Mouse (Mus musculus) embryonic stem cell, embryonic (primary cell): ENCODE results near the gene Plk5.

Source experiments
- CTCF ChIA-PET, 4 experiments: fragments of 300-600 bp in 2 of 4; fragments of 350-600 bp in 2 of 4; sonication (Branson Sonifier 250); formaldehyde crosslinking; loops; one replicate each; lab custom pipeline; 2022; ENCODE audit warnings: inconsistent platforms in 2 of 4; lab: Charles Lee
- POLR2A ChIA-PET, 4 experiments: fragments of 300-600 bp in 2 of 4; fragments of 350-600 bp in 2 of 4; sonication (Branson Sonifier 250); formaldehyde crosslinking; loops; one replicate each; lab custom pipeline; 2022; ENCODE audit warnings: antibody characterized with exemption in 4 of 4, inconsistent platforms in 1 of 4; lab: Charles Lee

Plk5 gene

DNA sequence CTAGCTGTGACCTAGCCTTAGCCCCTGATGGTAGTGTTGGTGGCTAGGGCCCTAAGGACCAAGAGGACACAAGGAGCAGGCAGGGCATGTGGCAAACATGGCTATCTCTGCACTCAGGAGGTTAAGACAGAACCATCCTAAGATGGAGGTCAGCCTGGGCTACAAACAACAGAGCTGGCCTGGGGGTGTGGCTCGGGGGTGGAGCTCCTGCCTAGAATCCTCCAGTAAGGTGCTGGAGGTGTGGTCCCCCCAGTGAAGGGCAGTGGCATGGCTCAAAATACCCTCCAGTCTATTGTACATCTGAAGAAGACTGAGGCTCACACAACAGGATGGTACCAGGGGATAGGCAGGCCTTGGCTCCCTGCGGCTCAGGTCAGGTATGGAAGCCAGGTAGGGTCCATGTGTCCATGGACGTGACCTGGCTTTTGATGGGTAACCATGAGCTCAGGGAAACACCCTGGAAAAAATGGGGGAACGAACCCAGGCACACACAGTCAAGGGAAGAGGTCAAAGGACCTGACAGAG is 27.9 kb downstream of the Plk5 start:
- ChIA-PET CTCF (interaction anchor here in 3 of 4 experiments (0.6 to 4.1 kb wide), 18 partner anchors 7 to 155 kb away, joined by 3 to 41 read pairs (median 4); partner anchors contain the start of gene Atp8b3 (in 1 of the 3)), POLR2A (interaction anchor here in 3 of 4 experiments (0.6 to 7.6 kb wide), 19 partner anchors 9 to 292 kb away, joined by 3 to 87 read pairs (median 6); partner anchors contain the start of genes Mbd3 (in 2 of the 3), Apc2 (in 1 of the 3), Plk5 (in 1 of the 3) and Rexo1 (in 1 of the 3))

- POLR2A ChIA-PET: interaction anchor here (0.6 to 7.6 kb wide), 26 partner anchors 9 to 292 kb away, joined by 3 to 87 read pairs (median 6); partner anchors contain the start of genes Mbd3 (in 3 of the 4), Rps15 (in 2 of the 4), Apc2 (in 1 of the 4) and Atp8b3 (in 1 of the 4)
- CTCF ChIA-PET: interaction anchor here (0.7 to 4.1 kb wide), 16 partner anchors 8 to 125 kb away, joined by 3 to 41 read pairs (median 4); no protein-coding TSS in a partner anchor
Observed at GRCm38 (mm10) chr10:80384709-80385108, 28.4 kb downstream of the Plk5 start.

- ChIA-PET CTCF (interaction anchor here (0.5 to 4.1 kb wide), 21 partner anchors 8 to 192 kb away, joined by 3 to 41 read pairs (median 4); no protein-coding TSS in a partner anchor), POLR2A (interaction anchor here (0.7 to 7.6 kb wide), 43 partner anchors 9 to 291 kb away, joined by 3 to 87 read pairs (median 6); partner anchors contain the start of genes Mbd3 (in 3 of the 4), Rps15 (in 3 of the 4), Rexo1 (in 2 of the 4) and Uqcr11 (in 2 of the 4))
Observed at GRCm38 (mm10) chr10:80385310-80385709, 29.1 kb downstream of the Plk5 start.

GRCm38 (mm10) chr10:80385811-80386734 is 29.8 kb downstream of the Plk5 start:
- ChIA-PET POLR2A (interaction anchor here (0.6 to 7.6 kb wide), 50 partner anchors 8 to 784 kb away, joined by 3 to 87 read pairs (median 4); partner anchors contain the start of genes Mbd3 (in 3 of the 4), Rexo1 (in 2 of the 4), Rps15 (in 2 of the 4) and Atp8b3 (in 1 of the 4)), CTCF (interaction anchor here in 3 of 4 experiments (0.6 to 4.1 kb wide), 26 partner anchors 8 to 543 kb away, joined by 3 to 41 read pairs (median 4); no protein-coding TSS in a partner anchor)

DNA sequence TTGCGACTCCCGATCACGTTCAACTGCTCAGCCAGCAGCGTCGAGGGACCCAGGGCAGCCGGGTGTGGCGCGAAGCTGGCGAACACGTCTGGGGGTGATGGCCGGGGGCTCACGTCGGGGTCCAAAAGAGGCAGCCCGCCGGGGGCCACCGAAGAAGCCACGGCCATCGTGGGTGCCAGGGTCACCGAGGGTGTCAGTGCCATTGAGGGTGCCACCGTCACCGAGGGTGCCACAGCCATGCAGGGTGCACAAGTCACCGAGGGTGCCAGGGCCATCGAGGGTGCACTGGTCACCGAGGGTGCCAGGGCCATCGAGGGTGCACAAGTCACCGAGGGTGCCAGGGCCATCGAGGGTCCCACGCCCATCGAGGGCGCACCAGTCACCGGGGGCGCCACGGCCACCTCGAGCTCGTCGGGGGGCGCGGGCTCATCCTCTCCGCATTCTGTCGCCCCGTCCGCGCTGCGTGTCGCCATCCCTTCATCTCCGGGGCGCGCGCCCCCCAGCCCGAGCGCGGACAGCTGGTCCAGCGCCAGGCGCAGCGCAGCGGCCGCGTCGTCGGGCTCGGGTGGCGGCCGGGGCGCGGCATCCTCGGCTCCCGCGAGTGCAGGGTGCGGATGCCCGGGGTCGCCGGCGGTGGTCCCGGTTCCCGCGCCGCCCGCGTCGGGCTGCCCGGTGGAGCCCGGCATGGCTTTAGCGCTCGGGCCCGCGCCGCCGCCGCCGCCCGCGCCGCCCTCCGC is 30.6 kb downstream of the Plk5 start:
- ChIA-PET CTCF (interaction anchor here (0.6 to 4.1 kb wide), 19 partner anchors 9 to 288 kb away, joined by 3 to 41 read pairs (median 3); no protein-coding TSS in a partner anchor), POLR2A (interaction anchor here (0.6 to 7.6 kb wide), 30 partner anchors 8 to 329 kb away, joined by 3 to 87 read pairs (median 5); partner anchors contain the start of genes Mbd3 (in 3 of the 4), Pcsk4 (in 1 of the 4), Reep6 (in 1 of the 4) and Rps15 (in 1 of the 4))

DNA sequence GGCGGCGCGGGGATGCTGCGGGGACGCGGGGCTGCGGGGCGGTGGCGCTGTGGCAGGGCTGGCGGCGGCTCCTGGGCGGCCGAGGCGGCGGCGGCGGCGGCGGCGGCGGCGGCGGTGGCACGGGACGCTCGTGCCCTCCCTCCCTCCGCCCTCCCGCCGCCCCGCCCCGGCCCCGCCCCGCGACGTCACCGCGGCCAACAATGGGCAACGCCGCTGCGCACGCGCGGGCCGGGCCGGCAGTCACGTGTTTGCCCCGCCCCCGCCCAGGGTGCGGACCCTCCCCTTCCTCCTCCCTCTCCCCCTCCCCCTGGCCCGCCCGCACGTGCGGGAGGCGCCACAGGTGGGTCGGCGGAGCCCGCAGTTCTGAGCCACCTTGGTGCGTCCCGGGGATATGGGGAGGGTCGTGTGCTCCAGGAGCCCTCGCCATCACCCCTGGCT is 31.3 kb downstream of the Plk5 start, which contains the start of gene Mex3d:
Gene Mex3d, minus strand, starts transcription at position 138 of the 438 bp plus-strand sequence.
- POLR2A ChIA-PET: interaction anchor here in 3 of 4 experiments (0.7 to 7.6 kb wide), 15 partner anchors 9 to 289 kb away, joined by 3 to 87 read pairs (median 5); partner anchors contain the start of genes Mbd3 (in 2 of the 3) and Dazap1 (in 1 of the 3)
- CTCF ChIA-PET: interaction anchor here (0.6 to 3.2 kb wide), 5 partner anchors 11 to 288 kb away, joined by 3 to 16 read pairs (median 3); no protein-coding TSS in a partner anchor

- POLR2A ChIA-PET: interaction anchor here in 3 of 4 experiments (1.0 to 7.6 kb wide), 13 partner anchors 8 to 221 kb away, joined by 3 to 87 read pairs (median 5); partner anchors contain the start of genes Mbd3 (in 2 of the 3), Dazap1 (in 1 of the 3), Pcsk4 (in 1 of the 3) and Reep6 (in 1 of the 3)
Observed at GRCm38 (mm10) chr10:80388731-80389130, 32.5 kb downstream of the Plk5 start.

DNA sequence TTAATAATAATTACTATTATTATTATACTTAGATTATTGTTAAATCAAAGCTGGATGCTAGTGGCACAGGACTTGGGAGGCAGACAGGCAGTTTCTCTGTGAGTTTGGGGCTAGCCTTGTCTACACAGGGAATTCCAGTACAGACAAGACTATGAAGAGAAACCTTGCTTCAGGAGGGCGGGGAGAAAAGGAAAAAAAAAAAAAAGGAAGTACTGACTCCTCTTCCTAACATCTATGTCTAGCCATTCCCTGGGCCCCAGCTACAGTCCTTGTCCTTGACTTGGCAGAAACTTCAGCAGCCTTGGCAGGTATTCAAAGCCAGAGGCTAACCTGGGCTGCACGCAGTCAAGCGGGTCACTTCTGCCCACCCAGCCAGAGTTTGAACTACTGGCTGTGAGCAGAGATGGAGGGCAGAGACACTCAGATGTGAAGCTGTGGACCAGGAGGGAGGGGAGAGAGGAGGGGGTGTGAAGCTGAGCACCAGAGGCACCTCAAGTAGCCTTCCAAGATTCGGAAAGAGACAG is 33.0 kb downstream of the Plk5 start:
- POLR2A ChIA-PET: interaction anchor here (0.5 to 7.6 kb wide), 11 partner anchors 9 to 439 kb away, joined by 3 to 87 read pairs (median 5); partner anchors contain the start of genes Mbd3 (in 2 of the 4), Pcsk4 (in 1 of the 4), Reep6 (in 1 of the 4) and Rexo1 (in 1 of the 4)
- CTCF ChIA-PET: interaction anchor here in 2 of 4 experiments (0.6 to 1.7 kb wide), 3 partner anchors 14 to 502 kb away, joined by 3 to 7 read pairs (median 6); partner anchors contain the start of gene Apc2 (in 1 of the 2)

More at GRCm38 (mm10) chr10:80388731-80389130, 32.5 kb downstream of the Plk5 start:
- CTCF ChIA-PET: interaction anchor here in 1 of 4 experiments (0.6 to 1.7 kb wide), 4 partner anchors 10 to 501 kb away, joined by 3 to 7 read pairs (median 4); no protein-coding TSS in a partner anchor

DNA sequence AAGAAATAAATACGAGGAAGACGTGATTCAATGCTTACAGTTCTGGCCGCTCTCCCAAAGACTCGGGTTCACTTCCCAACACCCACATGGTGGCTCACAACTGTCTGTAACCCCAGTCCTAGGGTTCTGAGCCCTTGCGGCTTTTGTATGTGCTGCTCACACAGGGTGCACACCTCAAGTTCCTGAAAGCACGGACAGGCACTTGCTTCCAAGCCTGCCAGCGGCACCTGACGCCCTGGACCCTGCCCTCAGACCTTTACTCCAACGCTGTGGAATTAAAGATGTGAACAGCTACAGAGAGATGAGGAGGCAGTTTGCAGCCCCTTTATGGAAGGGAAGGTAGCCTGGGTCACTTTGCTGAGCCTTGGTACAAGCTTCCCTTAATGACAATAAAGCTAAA is 34.4 kb downstream of the Plk5 start:
- ChIA-PET CTCF (interaction anchor here in 1 of 4 experiments (0.7 kb wide), 1 partner anchor 13 kb away, joined by 3 read pairs; no protein-coding TSS in a partner anchor), POLR2A (interaction anchor here in 2 of 4 experiments (0.5 to 1.4 kb wide), 5 partner anchors 9 to 123 kb away, joined by 3 to 5 read pairs (median 3); partner anchors contain the start of gene Mbd3 (in 1 of the 2))

DNA sequence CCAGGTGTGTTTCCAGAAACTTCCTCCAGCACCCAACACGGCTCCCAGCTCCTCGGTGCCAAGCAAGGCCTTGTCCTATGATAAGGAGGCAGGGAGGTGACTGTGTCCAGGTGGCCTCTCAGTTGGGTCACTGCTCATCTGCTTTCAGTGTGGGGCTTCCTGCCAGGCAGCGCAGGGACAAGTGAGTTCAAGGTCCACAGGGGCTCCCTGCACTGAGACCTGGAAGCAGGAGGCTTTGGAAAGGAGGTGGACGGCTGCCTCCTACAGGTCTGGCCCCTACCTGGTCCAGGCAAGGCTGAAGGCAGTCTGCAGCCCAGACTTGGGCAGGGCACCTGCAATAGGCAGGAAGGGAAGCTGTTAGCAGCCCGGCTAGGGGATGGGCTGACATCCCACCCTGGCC is 36.4 kb downstream of the Plk5 start:
- ChIA-PET POLR2A (interaction anchor here in 3 of 4 experiments (0.7 to 2.6 kb wide), 10 partner anchors 11 to 552 kb away, joined by 3 to 7 read pairs (median 3); partner anchors contain the start of genes 1600002K03Rik (in 1 of the 3), Abhd17a (in 1 of the 3), Rexo1 (in 1 of the 3) and Uqcr11 (in 1 of the 3)), CTCF (interaction anchor here in 2 of 4 experiments (0.8 to 2.6 kb wide), 8 partner anchors 8 to 174 kb away, joined by 3 to 11 read pairs (median 4); no protein-coding TSS in a partner anchor)

DNA sequence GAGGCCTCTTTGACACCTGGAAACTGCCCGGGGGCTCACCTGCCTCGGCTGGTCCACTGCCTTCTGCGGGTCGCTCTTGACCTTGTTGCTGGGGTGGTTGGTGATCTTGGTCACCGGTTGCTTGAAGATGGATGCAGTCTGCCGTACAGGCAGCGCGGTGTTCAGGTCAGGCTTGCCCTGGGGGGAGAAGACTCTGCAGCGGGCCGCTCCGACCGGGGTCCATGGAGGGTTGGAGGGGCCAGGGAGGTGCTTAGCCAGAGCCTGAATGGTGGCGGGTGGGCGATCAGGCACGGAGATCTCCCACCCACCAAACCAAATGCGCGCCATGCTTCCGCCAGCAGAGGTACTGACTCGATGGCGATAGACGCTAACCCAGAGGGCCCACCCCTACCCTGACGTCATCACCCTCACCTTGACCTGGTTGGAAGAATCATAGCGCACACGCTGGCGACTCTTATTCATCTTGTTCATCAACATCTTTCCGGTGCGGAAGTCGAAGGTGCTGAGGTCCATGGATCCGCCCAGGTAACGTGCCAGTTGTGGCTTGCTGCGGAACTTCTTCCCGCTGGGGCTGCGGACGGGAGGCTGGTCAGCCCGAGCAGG is 38.9 kb downstream of the Plk5 start:
- ChIA-PET CTCF (interaction anchor here in 3 of 4 experiments (0.6 to 2.4 kb wide), 7 partner anchors 11 to 111 kb away, joined by 3 to 6 read pairs (median 4); no protein-coding TSS in a partner anchor), POLR2A (interaction anchor here in 3 of 4 experiments (0.6 to 7.2 kb wide), 8 partner anchors 8 to 281 kb away, joined by 3 to 87 read pairs (median 3); partner anchors contain the start of genes Mex3d (in 1 of the 3) and Rexo1 (in 1 of the 3))

- ChIA-PET CTCF (interaction anchor here in 2 of 4 experiments (0.8 to 2.4 kb wide), 4 partner anchors 12 to 160 kb away, joined by 3 to 6 read pairs (median 4); no protein-coding TSS in a partner anchor), POLR2A (interaction anchor here (0.5 to 7.2 kb wide), 31 partner anchors 8 to 280 kb away, joined by 3 to 87 read pairs (median 4); partner anchors contain the start of genes Mex3d (in 2 of the 4), Pcsk4 (in 2 of the 4), Reep6 (in 2 of the 4) and Rps15 (in 2 of the 4))
Observed at GRCm38 (mm10) chr10:80396822-80397523, 40.7 kb downstream of the Plk5 start.

DNA sequence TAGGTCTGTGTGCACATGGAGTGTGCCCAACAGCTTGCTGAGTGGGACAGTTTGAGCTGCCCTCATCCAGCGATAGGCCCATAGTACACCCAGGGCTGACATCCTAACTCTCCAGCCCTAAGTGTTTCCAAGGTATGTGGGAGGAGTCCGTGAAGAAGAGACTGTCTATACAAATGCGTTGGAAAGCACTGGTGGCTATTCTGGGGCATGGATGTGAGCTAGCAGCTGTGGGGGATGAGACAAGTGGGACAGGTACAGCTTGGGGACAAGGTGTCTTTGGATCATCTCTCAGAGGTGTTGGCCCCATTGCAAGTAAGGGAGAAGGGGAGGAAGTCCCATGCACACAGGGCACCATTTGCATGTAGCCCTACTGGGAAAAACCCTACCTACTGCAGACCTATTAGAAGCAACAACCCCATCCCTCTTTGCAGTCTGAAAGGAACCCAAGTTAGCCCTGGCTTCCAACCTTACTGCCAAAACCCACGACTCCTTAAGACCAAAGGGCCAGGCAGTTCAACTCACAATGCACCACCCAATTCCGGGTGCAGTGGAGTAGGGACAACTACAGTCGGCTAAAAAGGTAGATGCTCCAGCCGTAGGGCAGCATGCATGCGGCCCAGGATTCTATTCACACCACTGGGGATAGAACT is 41.4 kb downstream of the Plk5 start:
- CTCF ChIA-PET: interaction anchor here in 3 of 4 experiments (0.7 to 2.4 kb wide), 4 partner anchors 13 to 108 kb away, joined by 3 to 6 read pairs (median 4); no protein-coding TSS in a partner anchor

More for the DNA sequence above, 41.4 kb downstream of the Plk5 start:
- POLR2A ChIA-PET: interaction anchor here (0.5 to 7.2 kb wide), 29 partner anchors 8 to 955 kb away, joined by 3 to 87 read pairs (median 4); partner anchors contain the start of genes Mex3d (in 2 of the 4), Pcsk4 (in 2 of the 4), Reep6 (in 2 of the 4) and Uqcr11 (in 2 of the 4)
